In genomic region chr7:25007609-25008374, GRCm38 (mm10) we compare ENCODE assay signal across 9 mouse cellular contexts. TPM values are rescaled to one million over a fixed set of nuclear protein-coding genes. Genes with fewer than 3 reads are reported as not detected.
A peak's percentile ranks its signal among the peaks of the same experiment; 100 is the strongest.
DNase-seq lines count a peak whose midpoint lies in the region; ATAC-seq and TF ChIP-seq lines count a peak whose summit lies in the region.
"Had no signal": no experiment of that assay in that cellular context is flagged by ENCODE, and none has a peak within 500 bp of the region (broad histone marks: within the 10 kb centered on the region; RNA-seq: fewer than 3 reads in every experiment).

No protein-coding gene starts in this region.

- H3K4me1 ChIP-seq in midbrain, postnatal 0 days (ENCODE audit: insufficient read depth, low read length): peaks cover 53% of the 10 kb centered on the region

- peak; percentile 34 for ATAC-seq in midbrain, postnatal 0 days (ENCODE audit: low FRiP score)

- H3K27ac ChIP-seq in midbrain, postnatal 0 days (ENCODE audit: low read depth, low read length): peak overlapping the region; percentile 97

- H3K4me3 ChIP-seq in midbrain, postnatal 0 days (ENCODE audit: low read depth, low read length): no peak overlapping the region
- H3K4me3 ChIP-seq: myocyte had no signal

- H3K27me3 ChIP-seq in midbrain, postnatal 0 days (ENCODE audit: insufficient read depth, low read length): no peaks in the 10 kb centered on the region

- H3K9me3 ChIP-seq in midbrain, postnatal 0 days (ENCODE audit: low read length): no peaks in the 10 kb centered on the region

- 4% methylated on average over 8 of the region's 8 CpGs for WGBS in midbrain, postnatal 0 days

- peak; percentile 70 for DNase-seq in ZHBTc4 (ENCODE audit: low read depth, low spot score)
- peak; percentile 68 to 73 for DNase-seq in cerebellum, postnatal 36 days
- peak; percentile 69 to 81 for DNase-seq in layer of hippocampus, adult 18-20 months (ENCODE audit: low spot score in 2 of 2)
- peak; percentile 94 for DNase-seq in midbrain, postnatal 0 days (ENCODE audit: low spot score)
- no peak for DNase-seq in T-cell, adult 2 months (ENCODE audit: low spot score)
- no peak for DNase-seq in c-Kit-positive CD71-positive TER-119-positive erythroid progenitor cells, embryonic 14.5 days (ENCODE audit: low spot score)
- DNase-seq in spleen, postnatal 4 days (ENCODE audit: low spot score in 2 of 2): no peak
- no peak for DNase-seq in heart, adult 18-20 months

- H3K9ac ChIP-seq in midbrain, postnatal 0 days (replicated peaks; ENCODE audit: low read length, poor library complexity, severe bottlenecking): peak overlapping the region; percentile 63

- peak overlapping the region; percentile 56 for H3K4me2 ChIP-seq in midbrain, postnatal 0 days (ENCODE audit: low read depth, low read length, poor library complexity, severe bottlenecking)

- no peak for TF ChIP-seq CTCF in midbrain, postnatal 0 days (IDR thresholded peaks at IDR 0.05)

- 0 out of 2 replicates have a peak, but pooled peaks cover 4% of the 10 kb centered on the region for H3K36me3 ChIP-seq in midbrain, postnatal 0 days (ENCODE audit: insufficient read depth, low read length)

RNA-seq across cellular contexts. Expression of gene Atp1a3, which starts 2.0 kb away (rescaled TPM):
- 1,000 to 10,000 TPM; 2,544 to 2,610 TPM for total RNA-seq in layer of hippocampus, adult 18-20 months (2021)
- 493 and 502 TPM in 2 replicates for total RNA-seq in midbrain, postnatal 0 days (2014; rRNA removed)
- polyA plus RNA-seq in midbrain, postnatal 0 days (2015; fragmentation: Nextera tagmentation; extraction: Ambion mirVana): 727 and 786 TPM in 2 replicates
- total RNA-seq in heart, adult 18-20 months (2021): 1 to 10 TPM in 1 of 2 experiments, under 1 TPM in 1; 0.77 to 1.4 TPM

RNA-seq across cellular contexts. Expression of gene Rabac1, which starts 35.2 kb away (rescaled TPM):
- 100 to 1,000 TPM; 318 to 321 TPM for total RNA-seq in layer of hippocampus, adult 18-20 months (2021)
- 516 and 704 TPM in 2 replicates for total RNA-seq in midbrain, postnatal 0 days (2014; rRNA removed)
- 466 and 515 TPM in 2 replicates for polyA plus RNA-seq in midbrain, postnatal 0 days (2015; fragmentation: Nextera tagmentation; extraction: Ambion mirVana)
- total RNA-seq in heart, adult 18-20 months (2021): 100 to 1,000 TPM; 337 to 347 TPM

Comparison
In these comparisons a context has a peak if more than half of its experiments do, and no peak if none do; other contexts are left out.
1. DNase-seq: peak in ZHBTc4 (single experiment), cerebellum, postnatal 36 days (2 of 2), layer of hippocampus, adult 18-20 months (2 of 2) and midbrain, postnatal 0 days (single experiment); none in T-cell, adult 2 months (single experiment), c-Kit-positive CD71-positive TER-119-positive erythroid progenitor cells, embryonic 14.5 days (single experiment), spleen, postnatal 4 days (0 of 2) and heart, adult 18-20 months (0 of 2).
2. RNA of gene Atp1a3, which starts 2.0 kb away (total RNA-seq): 2,544 to 2,610 TPM in layer of hippocampus, adult 18-20 months and 493 to 502 TPM in midbrain, postnatal 0 days; 0.77 to 1.4 TPM in heart, adult 18-20 months; every median in the first group is over 100 times any median in the second.